10 mouse cellular contexts compared by ENCODE assay signal in the genomic region with DNA sequence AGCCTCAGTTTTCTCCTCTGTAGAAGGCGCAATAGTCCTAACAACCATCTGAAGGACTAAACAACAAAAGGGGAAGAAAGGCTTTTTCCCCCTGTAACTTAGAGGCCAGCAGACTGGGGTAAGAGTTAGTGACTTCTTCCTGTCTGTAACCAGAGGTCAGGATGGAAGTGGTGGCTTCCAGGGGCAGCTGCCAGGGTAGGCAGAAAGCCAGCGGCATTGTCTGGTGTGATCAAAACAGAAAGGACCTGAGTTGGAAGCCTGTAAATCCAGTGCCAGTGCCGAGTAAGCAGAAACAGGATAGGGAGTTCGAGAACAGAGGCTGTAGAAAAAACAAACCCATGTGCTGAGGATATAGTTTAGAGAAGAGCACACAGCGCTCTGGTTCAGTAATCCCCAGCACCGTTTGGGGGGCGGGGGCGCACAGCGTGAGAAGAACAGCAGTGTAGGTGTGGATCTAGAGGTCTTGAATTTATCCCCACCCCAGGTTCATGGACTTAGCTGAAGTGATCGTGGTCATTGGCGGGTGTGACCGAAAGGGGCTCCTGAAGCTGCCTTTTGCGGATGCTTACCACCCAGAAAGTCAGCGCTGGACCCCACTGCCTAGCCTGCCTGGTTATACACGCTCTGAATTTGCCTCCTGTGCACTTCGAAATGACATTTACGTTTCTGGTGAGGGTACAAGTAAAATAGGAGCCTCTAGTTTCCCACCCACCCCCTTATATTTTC. TPM values are rescaled to one million over a fixed set of nuclear protein-coding genes. Genes with fewer than 3 reads are reported as not detected.
DNase-seq lines count a peak whose midpoint lies in the region; ATAC-seq and TF ChIP-seq lines count a peak whose summit lies in the region.
"Had no signal": no experiment of that assay in that cellular context is flagged by ENCODE, and none has a peak within 500 bp of the region (broad histone marks: within the 10 kb centered on the region; RNA-seq: fewer than 3 reads in every experiment).

No protein-coding gene starts in this region.

- H3K36me3 ChIP-seq in lung, postnatal 0 days (ENCODE audit: insufficient read depth, low read length): no peaks in the 10 kb centered on the region
- H3K36me3 ChIP-seq in intestine, embryonic 15.5 days: 0 out of 2 replicates have a peak, but pooled peaks cover 4% of the 10 kb centered on the region

- H3K4me2 ChIP-seq in lung, postnatal 0 days (replicated peaks; ENCODE audit: low read depth, low read length): no peak overlapping the region
- no peak overlapping the region for H3K4me2 ChIP-seq in intestine, embryonic 15.5 days (replicated peaks)

- peak; percentile 38 to 40 for ATAC-seq in hematopoietic stem cell, adult 5-6 weeks (replicated peaks in 1 of 2; ENCODE audit: insufficient read depth in 1 of 2, low FRiP score in 2 of 2, low TSS enrichment in 1 of 2, low read depth in 1 of 2, poor library complexity in 2 of 2, severe bottlenecking in 2 of 2)
- no peak for ATAC-seq in lung, postnatal 0 days
- ATAC-seq in intestine, embryonic 15.5 days: no peak

- WGBS in lung, postnatal 0 days: 65% methylated on average over 17 of the region's 17 CpGs
- 76% methylated on average over 17 of the region's 17 CpGs for whole genome bisulfite sequencing in intestine, embryonic 15.5 days

- DNase-seq in adrenal gland, postnatal 10 days: peak; percentile 28
- no peak for DNase-seq in adrenal gland, postnatal 4 days (ENCODE audit: low spot score in 2 of 2)
- DNase-seq in layer of hippocampus, adult 2 months (ENCODE audit: low spot score in 2 of 2): no peak
- no peak for DNase-seq in layer of hippocampus, adult 8-10 months (ENCODE audit: low spot score in 2 of 2)
- DNase-seq in lung, postnatal 0 days (ENCODE audit: low spot score): peak; percentile 33
- no peak for DNase-seq in right cerebral cortex, postnatal 36 days (ENCODE audit: low spot score in 2 of 2)
- DNase-seq: right cerebral cortex, postnatal 4 days had no signal

- no peak for TF ChIP-seq EP300 in lung, postnatal 0 days (IDR thresholded peaks at IDR 0.05)

- H3K27me3 ChIP-seq in lung, postnatal 0 days (replicated peaks; ENCODE audit: insufficient read depth, low read length): no peaks in the 10 kb centered on the region
- H3K27me3 ChIP-seq in intestine, embryonic 15.5 days (replicated peaks): no peaks in the 10 kb centered on the region; the same call in 1 of the 2 replicates

- H3K9me3 ChIP-seq in lung, postnatal 0 days (ENCODE audit: low read length): no peaks in the 10 kb centered on the region
- H3K9me3 ChIP-seq in intestine, embryonic 15.5 days: no peaks in the 10 kb centered on the region

- H3K4me3 ChIP-seq in layer of hippocampus, adult 2 months: no peak overlapping the region
- H3K4me3 ChIP-seq in lung, postnatal 0 days (ENCODE audit: low read depth, low read length): no peak overlapping the region
- H3K4me3 ChIP-seq in intestine, embryonic 15.5 days (replicated peaks): no peak overlapping the region

- H3K9ac ChIP-seq in lung, postnatal 0 days (replicated peaks; ENCODE audit: low read depth): no peak overlapping the region
- H3K9ac ChIP-seq in intestine, embryonic 15.5 days: no peak overlapping the region

- H3K27ac ChIP-seq in layer of hippocampus, adult 2 months: peak overlapping the region; percentile 93; the same call in 1 of the 2 replicates
- H3K27ac ChIP-seq in lung, postnatal 0 days (ENCODE audit: low read length): peak overlapping the region; percentile 95
- no peak overlapping the region for H3K27ac ChIP-seq in intestine, embryonic 15.5 days

- no peak for TF ChIP-seq CTCF in layer of hippocampus, adult 2 months (conservative IDR thresholded peaks at IDR 0.05)
- no peak for TF ChIP-seq CTCF in lung, postnatal 0 days (IDR thresholded peaks at IDR 0.05)

- H3K4me1 ChIP-seq in lung, postnatal 0 days (ENCODE audit: insufficient read depth, low read depth, low read length): peaks cover 15% of the 10 kb centered on the region; the same call in 1 of the 2 replicates
- peaks cover 35% of the 10 kb centered on the region for H3K4me1 ChIP-seq in intestine, embryonic 15.5 days (replicated peaks)

RNA-seq across cellular contexts. Expression of a gene that starts 4.0 kb away (rescaled TPM):
- 1 to 10 TPM in 1 of 2 experiments, under 1 TPM in 1; 0.99 to 1.2 TPM for total RNA-seq in adrenal gland, postnatal 10 days (2021)
- 1 to 10 TPM; 2.1 to 3.6 TPM for total RNA-seq in adrenal gland, postnatal 4 days (2021)
- total RNA-seq in layer of hippocampus, adult 2 months (2021): 1 to 10 TPM; 2.0 to 2.8 TPM
- 1 to 10 TPM; 1.2 to 4.2 (median 2.5) TPM for total RNA-seq in layer of hippocampus, adult 8-10 months (2022)
- 3.4 TPM in 1 of 2 replicates, not detected in the other for total RNA-seq in hematopoietic stem cell, adult 5-6 weeks (2017)
- 1.2 and 1.8 TPM in 2 replicates for polyA plus RNA-seq in lung, postnatal 0 days (2015; fragmentation: Nextera tagmentation; extraction: Ambion mirVana)
- polyA plus RNA-seq in intestine, embryonic 15.5 days (2015; fragmentation: Nextera tagmentation; extraction: Ambion mirVana): 0.49 and 0.62 TPM in 2 replicates
- total RNA-seq: heart, adult 18-20 months had no signal

RNA-seq across cellular contexts. Expression of a gene that starts 13.7 kb away (rescaled TPM):
- total RNA-seq in adrenal gland, postnatal 10 days (2021): 100 to 1,000 TPM; 554 to 575 TPM
- total RNA-seq in adrenal gland, postnatal 4 days (2021): 100 to 1,000 TPM; 720 TPM
- 100 to 1,000 TPM; 278 to 289 TPM for total RNA-seq in layer of hippocampus, adult 2 months (2021)
- total RNA-seq in layer of hippocampus, adult 8-10 months (2022): 100 to 1,000 TPM; 222 to 342 (median 280) TPM
- total RNA-seq in hematopoietic stem cell, adult 5-6 weeks (2017): 2,540 and 2,778 TPM in 2 replicates
- polyA plus RNA-seq in lung, postnatal 0 days (2015; fragmentation: Nextera tagmentation; extraction: Ambion mirVana): 594 and 625 TPM in 2 replicates
- polyA plus RNA-seq in intestine, embryonic 15.5 days (2015; fragmentation: Nextera tagmentation; extraction: Ambion mirVana): 810 and 875 TPM in 2 replicates

Comparison
In these comparisons a context has a peak if more than half of its experiments do, and no peak if none do; other contexts are left out.
1. DNase-seq: peak in adrenal gland, postnatal 10 days (single experiment) and lung, postnatal 0 days (single experiment); none in adrenal gland, postnatal 4 days (0 of 2), layer of hippocampus, adult 2 months (0 of 2), layer of hippocampus, adult 8-10 months (0 of 2) and right cerebral cortex, postnatal 36 days (0 of 2).
2. ATAC-seq: peak in hematopoietic stem cell, adult 5-6 weeks (2 of 2); none in lung, postnatal 0 days (single experiment) and intestine, embryonic 15.5 days (single experiment).